Mouse (Mus musculus) lung, postnatal 0 days (tissue): ENCODE data around the gene Cxcl9. TPM values are rescaled to one million over a fixed set of nuclear protein-coding genes. Genes with fewer than 3 reads are reported as not detected.
A peak's percentile ranks its signal among the peaks of the same experiment; 100 is the strongest.

Experiments used
- ATAC-seq: fragments of 200-750 bp; cut with Nextera tagmentation; 2 replicates; pipeline ENCODE4 v1.8.0; 2017; ENCODE audit warnings: moderate library complexity
- DNase-seq: peaks from one replicate; pipeline ENCODE4 v3.0.0-alpha.2; 2016; ENCODE audit warnings: low spot score
- H3K27ac ChIP-seq: fragments of 300-500 bp; sonication (generic); 2 replicates; pipeline ENCODE4 v1.5.1; 2014; ENCODE audit warnings: antibody characterized with exemption, mild to moderate bottlenecking, low read length, mixed read lengths
- H3K27me3 ChIP-seq: fragments of 300-500 bp; sonication (generic); replicated peaks from 2 replicates; pipeline ENCODE4 v1.6.1; 2014; ENCODE audit warnings: low read length, mixed read lengths; ENCODE audit not compliant: insufficient read depth
- H3K36me3 ChIP-seq: fragments of 300-500 bp; sonication (generic); 2 replicates; pipeline ENCODE4 v1.6.1; 2014; ENCODE audit warnings: low read length, mixed read lengths; ENCODE audit not compliant: insufficient read depth
- H3K4me1 ChIP-seq: fragments of 300-500 bp; sonication (generic); 2 replicates; pipeline ENCODE4 v1.6.1; 2014; ENCODE audit warnings: antibody characterized with exemption, low read depth, low read length, mixed read lengths; ENCODE audit not compliant: insufficient read depth
- H3K4me2 ChIP-seq: fragments of 300-500 bp; sonication (generic); replicated peaks from 2 replicates; pipeline ENCODE4 v1.6.1; 2014; ENCODE audit warnings: low read depth, mild to moderate bottlenecking, low read length, moderate library complexity, mixed read lengths
- H3K4me3 ChIP-seq: fragments of 300-500 bp; sonication (generic); 2 replicates; pipeline ENCODE4 v1.5.1; 2014; ENCODE audit warnings: low read depth, low read length
- H3K9ac ChIP-seq: fragments of 300-500 bp; sonication (generic); replicated peaks from 2 replicates; pipeline ENCODE4 v1.6.1; 2014; ENCODE audit warnings: low read depth, mild to moderate bottlenecking
- H3K9me3 ChIP-seq: fragments of 300-500 bp; sonication (generic); 2 replicates; pipeline ENCODE4 v1.6.1; 2016; ENCODE audit warnings: low read length, mixed read lengths
- CTCF ChIP-seq: IDR thresholded peaks from 2 replicates; pipeline ENCODE4 v1.5.1; 2016; ENCODE audit warnings: antibody characterized with exemption, mild to moderate bottlenecking
- EP300 ChIP-seq: IDR thresholded peaks from 2 replicates; pipeline ENCODE4 v1.6.1; 2016; ENCODE audit warnings: antibody characterized with exemption, mild to moderate bottlenecking, control low read depth
- WGBS: fragments of 180-500 bp; shearing (Covaris S2); extraction: QIAGEN DNeasy Blood & Tissue Kit; methylation state at CpG from one replicate; pipeline ENCODE4 v1.1.7; 2014; 5-methylcytosine and 5-hydroxymethylcytosine counted together
- polyA plus RNA-seq: library from polyadenylated mRNA; unstranded; fragments of >200 nt; fragmentation: Nextera tagmentation; extraction: Ambion mirVana; gene quantifications from 2 replicates; pipeline ENCODE4 v1.2.1, GENCODE M21; 2015

Cxcl9 gene
- polyA plus RNA-seq, 1 experiment from 2014 or later = not detected

DNA sequence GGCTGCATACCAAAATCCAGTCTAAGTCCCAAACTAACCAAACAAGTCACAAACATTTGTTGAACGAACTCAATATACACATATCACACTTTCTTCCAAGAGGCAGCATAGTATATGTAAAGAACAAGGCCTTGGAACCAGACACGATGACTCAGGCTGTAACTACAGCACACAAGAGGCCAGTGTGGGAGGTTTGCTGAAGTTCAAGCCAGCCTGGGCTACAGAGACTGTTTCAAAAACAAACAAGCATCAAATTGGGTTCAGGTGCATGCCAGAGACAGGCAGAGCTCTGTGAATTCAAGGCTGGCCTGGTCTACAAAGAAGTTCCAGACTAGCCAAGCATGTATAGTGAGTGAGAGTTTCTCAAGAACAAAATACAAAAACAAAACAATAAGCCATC lies 33.4 kb downstream of the Cxcl9 start:
- 94% methylated on average over 2 of the region's 2 CpGs for WGBS
- TF ChIP-seq CTCF (no peak), EP300 (no peak)
- Histone ChIP-seq H3K4me2 (no peak overlapping the region), H3K36me3 (peaks cover 20% of the 10 kb centered on the region), H3K27me3 (no peaks in the 10 kb centered on the region), H3K4me1 (no peaks in the 10 kb centered on the region), H3K4me3 (no peak overlapping the region), H3K9ac (no peak overlapping the region), H3K9me3 (no peaks in the 10 kb centered on the region), H3K27ac (no peak overlapping the region)
- DNase-seq = no peak
- no peak for ATAC-seq

DNA sequence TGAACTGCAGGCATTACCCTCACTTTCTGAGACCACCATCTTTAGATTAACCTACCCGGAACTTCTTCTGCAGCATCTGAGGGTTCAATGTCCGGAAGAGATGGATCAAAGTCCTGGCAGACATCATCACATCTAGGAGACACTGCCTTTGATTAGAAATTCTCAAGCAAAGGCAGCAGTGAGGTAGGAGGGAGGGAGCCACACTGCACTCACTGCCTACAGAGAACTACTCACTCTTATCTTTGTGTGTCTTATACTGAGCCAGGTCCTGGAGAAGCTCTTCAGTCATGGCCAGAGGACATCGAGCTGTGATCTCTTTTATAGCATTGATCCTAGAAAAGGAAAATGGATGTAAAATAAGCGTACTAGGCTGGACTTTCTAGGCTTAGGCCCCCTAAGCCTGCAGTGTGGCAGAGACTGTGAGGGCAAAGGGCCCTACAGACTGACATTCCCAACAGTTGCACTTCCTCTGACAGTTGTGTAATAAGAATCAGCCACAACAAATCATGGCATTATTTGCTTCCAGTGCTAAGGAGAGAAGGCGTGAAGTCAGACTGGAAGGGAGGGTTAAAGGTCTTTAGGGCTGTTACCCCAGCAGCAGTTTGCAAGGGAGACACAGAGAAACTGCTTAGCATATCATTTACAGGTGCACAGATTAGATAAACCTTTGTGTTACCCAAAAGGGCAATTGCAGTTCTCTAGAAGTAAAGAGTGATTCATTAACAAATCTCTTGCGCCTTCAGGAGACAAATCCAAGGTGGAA lies 36.0 kb downstream of the Cxcl9 start:
- H3K4me3 ChIP-seq = no peak overlapping the region
- H3K27me3 ChIP-seq = no peaks in the 10 kb centered on the region
- 88% methylated on average over 6 of the region's 6 CpGs for WGBS
- no peak overlapping the region for H3K27ac ChIP-seq
- no peaks in the 10 kb centered on the region for H3K4me1 ChIP-seq
- ATAC-seq = no peak
- no peak for TF ChIP-seq CTCF
- no peak for TF ChIP-seq EP300
- H3K36me3 ChIP-seq = peaks cover 29% of the 10 kb centered on the region
- H3K9ac ChIP-seq = no peak overlapping the region
- no peaks in the 10 kb centered on the region for H3K9me3 ChIP-seq
- no peak for DNase-seq
- H3K4me2 ChIP-seq = no peak overlapping the region

DNA sequence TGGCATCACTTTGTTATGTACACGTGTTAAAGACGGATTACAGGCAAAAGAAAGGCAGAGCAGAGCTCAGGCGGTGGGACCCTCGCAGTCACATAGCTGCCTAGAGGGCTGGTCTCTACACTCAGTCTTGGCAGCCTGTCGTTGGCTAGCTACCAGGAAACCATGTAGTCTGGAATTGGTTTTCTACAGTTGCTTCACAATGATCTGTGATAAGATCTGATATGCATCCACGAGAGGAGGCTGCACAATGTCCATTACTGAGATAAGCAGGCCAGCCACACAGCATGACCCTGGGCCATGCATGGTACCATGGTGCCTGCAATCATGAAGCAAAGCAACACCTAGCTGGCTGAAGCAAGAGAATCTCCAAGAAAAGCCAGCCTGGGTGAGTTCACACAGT lies 40.0 kb downstream of the Cxcl9 start:
- Histone ChIP-seq H3K9ac (no peak overlapping the region), H3K4me1 (no peaks in the 10 kb centered on the region), H3K4me2 (no peak overlapping the region), H3K27ac (no peak overlapping the region), H3K4me3 (no peak overlapping the region), H3K36me3 (peaks cover 28% of the 10 kb centered on the region), H3K27me3 (no peaks in the 10 kb centered on the region), H3K9me3 (no peaks in the 10 kb centered on the region)
- no peak for TF ChIP-seq CTCF
- DNase-seq (no peak), ATAC-seq (no peak)
- WGBS = 75% methylated on average over 6 of the region's 6 CpGs

DNA sequence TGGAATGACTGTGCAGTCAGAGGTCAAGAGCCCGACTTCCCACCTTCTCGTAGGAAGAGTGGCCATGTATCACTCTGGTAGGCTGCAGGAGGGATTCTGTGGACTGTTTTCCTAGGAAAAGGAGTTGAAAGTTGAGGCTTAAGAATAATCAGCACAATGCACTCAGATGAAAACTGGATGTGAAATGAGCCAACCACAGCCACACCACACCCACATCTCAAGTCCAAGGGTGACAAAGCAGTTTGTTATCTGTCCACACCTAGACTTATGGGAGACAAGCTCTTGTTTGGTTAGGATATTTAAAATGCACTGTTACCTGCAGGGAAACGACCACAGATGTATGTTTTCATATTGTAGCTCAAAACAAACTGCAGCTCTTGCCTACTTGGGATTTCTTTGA lies 44.8 kb downstream of the Cxcl9 start:
- no peak overlapping the region for H3K9ac ChIP-seq
- H3K4me3 ChIP-seq = no peak overlapping the region
- 48% methylated on average over 3 of the region's 3 CpGs for WGBS
- peak; percentile 37 for DNase-seq
- H3K27ac ChIP-seq = peak overlapping the region; percentile 8; the same call in 1 of the 2 replicates
- no peaks in the 10 kb centered on the region for H3K9me3 ChIP-seq
- H3K27me3 ChIP-seq = no peaks in the 10 kb centered on the region
- no peak for ATAC-seq
- H3K4me2 ChIP-seq = no peak overlapping the region
- H3K4me1 ChIP-seq = 0 out of 2 replicates have a peak, but pooled peaks cover 4% of the 10 kb centered on the region
- H3K36me3 ChIP-seq = 0 out of 2 replicates have a peak, but pooled peaks cover 9% of the 10 kb centered on the region
- TF ChIP-seq EP300 (no peak), CTCF (no peak)

DNA sequence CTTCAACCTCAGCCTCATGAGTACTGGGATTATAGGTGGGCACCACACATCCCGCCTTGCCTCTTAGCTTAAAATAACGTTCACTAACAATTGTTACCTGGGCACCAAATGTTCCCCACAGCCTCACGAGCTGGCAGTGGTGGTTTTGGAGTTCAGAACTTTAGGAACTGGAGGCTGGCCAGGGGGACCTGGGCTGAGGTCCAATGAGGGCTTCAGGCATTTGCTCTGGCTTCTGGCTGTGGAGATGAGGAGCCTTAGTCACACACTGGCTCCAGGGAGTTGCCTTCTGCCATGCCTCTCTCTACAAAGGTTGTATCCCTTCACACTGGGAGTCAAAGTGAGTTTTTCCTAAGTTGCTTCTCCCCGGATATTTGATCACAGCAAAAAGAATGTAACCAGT lies 45.3 kb downstream of the Cxcl9 start:
- Histone ChIP-seq H3K9me3 (no peaks in the 10 kb centered on the region), H3K27ac (peak overlapping the region; percentile 8; the same call in 1 of the 2 replicates), H3K36me3 (0 out of 2 replicates have a peak, but pooled peaks cover 5% of the 10 kb centered on the region), H3K9ac (no peak overlapping the region), H3K4me3 (no peak overlapping the region), H3K4me1 (0 out of 2 replicates have a peak, but pooled peaks cover 4% of the 10 kb centered on the region), H3K4me2 (no peak overlapping the region), H3K27me3 (no peaks in the 10 kb centered on the region)
- DNase-seq (peak; percentile 9), ATAC-seq (no peak)
- WGBS = 54% methylated on average over 4 of the region's 4 CpGs
- no peak for TF ChIP-seq EP300
- TF ChIP-seq CTCF = no peak

DNA sequence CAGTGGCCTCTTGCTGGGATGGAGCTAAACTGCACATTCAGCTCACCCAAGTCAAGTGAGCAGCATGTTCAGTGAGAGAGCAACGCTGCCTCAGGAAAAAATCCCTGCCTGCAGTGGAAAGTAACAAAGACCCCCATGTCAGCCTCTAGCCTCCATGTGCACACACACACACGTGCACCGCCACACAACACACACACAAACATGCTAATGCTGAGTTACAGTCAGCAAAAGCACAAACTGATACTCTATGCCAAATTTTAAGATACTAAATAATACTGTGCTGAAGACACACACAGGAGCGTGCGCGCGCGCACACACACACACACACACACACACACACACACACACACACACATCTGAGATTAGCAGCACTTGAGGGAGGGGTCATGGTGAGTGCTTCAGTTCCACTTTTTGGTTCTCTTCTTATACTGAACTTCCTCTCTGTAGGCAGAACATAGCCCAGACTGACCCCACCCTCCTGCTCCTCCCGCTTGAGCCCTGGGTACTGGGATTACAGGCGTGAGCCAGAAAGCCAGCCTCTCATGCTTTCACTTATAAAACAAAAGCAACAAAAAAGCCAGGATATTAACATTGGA lies 48.8 kb downstream of the Cxcl9 start:
- no peak for ATAC-seq
- no peak overlapping the region for H3K27ac ChIP-seq
- H3K4me2 ChIP-seq = no peak overlapping the region
- WGBS = 84% methylated on average over 10 of the region's 10 CpGs
- H3K36me3 ChIP-seq = no peaks in the 10 kb centered on the region
- peak; percentile 64 for DNase-seq
- H3K9me3 ChIP-seq = no peaks in the 10 kb centered on the region
- H3K27me3 ChIP-seq = no peaks in the 10 kb centered on the region
- no peak for TF ChIP-seq CTCF
- TF ChIP-seq EP300 = no peak
- no peak overlapping the region for H3K4me3 ChIP-seq
- H3K4me1 ChIP-seq = 0 out of 2 replicates have a peak, but pooled peaks cover 4% of the 10 kb centered on the region
- no peak overlapping the region for H3K9ac ChIP-seq
